Mouse (Mus musculus): Measurements from ENCODE around the gene Ptges2.

DNA sequence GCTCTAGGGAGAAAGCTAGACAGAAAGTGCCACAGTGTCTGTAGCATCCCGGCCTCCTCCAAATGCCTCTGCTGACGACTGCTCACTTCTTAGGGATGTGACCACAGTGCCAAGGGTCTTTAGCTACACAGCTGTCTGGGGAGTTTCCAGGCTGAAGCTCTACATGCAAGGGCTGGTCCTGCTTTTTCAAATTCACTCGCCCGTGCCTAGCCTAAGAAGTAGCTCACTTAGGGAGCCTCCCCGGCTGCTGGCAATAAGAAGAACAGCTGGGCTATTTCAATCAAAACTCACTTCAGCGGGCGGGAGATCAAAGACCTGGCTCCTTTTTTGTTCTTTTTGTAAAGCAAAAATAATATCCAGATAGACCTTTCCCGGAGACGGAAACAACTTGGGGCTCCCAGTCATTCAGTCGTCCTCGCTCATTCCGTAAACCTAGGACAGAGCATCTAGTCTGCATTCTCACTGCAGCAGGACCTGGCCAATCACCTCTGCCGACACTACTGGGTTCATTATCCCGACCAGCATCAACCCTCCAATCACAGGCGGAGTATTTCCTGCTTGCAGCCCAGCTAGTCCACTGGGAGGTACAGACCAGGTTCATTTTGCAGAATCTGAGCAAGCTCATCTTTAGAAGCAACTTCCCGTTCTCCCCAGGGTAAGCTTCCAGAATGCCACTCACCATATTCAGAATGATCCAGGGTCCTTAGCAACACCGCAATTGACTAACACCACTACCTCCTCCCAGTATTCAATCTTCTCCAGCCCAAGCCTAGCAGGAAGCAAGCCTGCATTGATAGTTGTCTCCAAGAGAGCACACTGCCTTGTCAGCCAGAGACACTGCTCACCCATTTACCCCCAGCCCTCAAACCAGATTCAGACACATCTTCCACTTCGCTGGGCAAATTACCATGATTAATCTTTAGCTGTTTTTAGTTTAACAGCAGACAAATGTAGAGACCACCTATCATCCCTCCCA is 35.3 kb downstream of the Ptges2 start:
- TF ChIP-seq E2F4 (IDR thresholded peaks at IDR 0.05; ENCODE audit: borderline replicate concordance, low read depth, low read length) (no peak), ZC3H11A (IDR thresholded peaks at IDR 0.05; ENCODE audit: low read depth, low read length) (no peak), KAT2A (conservative IDR thresholded peaks at IDR 0.05; ENCODE audit: low read depth, low read length) (no peak)

Measured in MEL (cell line).